Mouse (Mus musculus) embryonic fibroblast, embryonic 13.5 days (primary cell): ENCODE results near the gene Gpr132.

Experiments used
- CTCF ChIP-seq: IDR thresholded peaks from 2 replicates; pipeline ENCODE4 v1.5.1; 2011; ENCODE audit warnings: mild to moderate bottlenecking, control low read depth, low read length, moderate library complexity, borderline replicate concordance; ENCODE audit not compliant: insufficient read depth
- POLR2A ChIP-seq: IDR thresholded peaks from 2 replicates; pipeline ENCODE4 v1.6.1; 2011; ENCODE audit warnings: low read depth, mild to moderate bottlenecking, control low read depth, low read length, moderate library complexity

GRCm38 (mm10) chr12:112917486-112917885 lies 49.5 kb upstream of the Gpr132 start:
- TF ChIP-seq POLR2A = no peak
- TF ChIP-seq CTCF = no peak
